Mouse (Mus musculus): Measurements from ENCODE around the gene Krt34. TPM values are rescaled to one million over a fixed set of nuclear protein-coding genes. Genes with fewer than 3 reads are reported as not detected.

Krt34 gene
- polyA plus RNA-seq, 1 experiment, result not detected

DNA sequence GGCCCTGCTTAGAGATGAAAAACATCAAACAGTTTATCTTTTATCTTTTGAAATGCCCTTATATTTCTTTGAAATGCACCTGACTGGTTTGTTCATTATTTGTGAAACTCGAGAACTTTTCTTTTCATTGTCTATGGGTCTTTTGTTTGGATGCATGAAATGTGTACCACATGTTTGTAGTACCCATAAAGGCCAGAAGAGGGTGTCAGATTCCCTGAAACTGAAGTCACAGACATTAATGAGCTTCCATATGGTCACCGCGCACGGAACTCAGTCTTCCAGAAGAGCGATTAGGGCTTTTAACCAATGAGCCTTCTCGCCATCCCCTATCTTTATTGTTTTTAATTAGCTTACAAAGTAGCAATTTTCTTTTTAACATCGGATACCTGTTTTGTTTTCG, 17.5 kb upstream of the Krt34 start:
- Histone ChIP-seq H3K27ac (ENCODE audit: insufficient read depth, low read depth, low read length) (no peak overlapping the region), H3K36me3 (ENCODE audit: control insufficient read depth, insufficient read depth, low read length) (no peaks in the 10 kb centered on the region), H3K4me3 (ENCODE audit: low read depth, low read length) (no peak overlapping the region), H3K4me1 (ENCODE audit: control insufficient read depth, insufficient read depth, insufficient read length, low read length) (no peaks in the 10 kb centered on the region), H3K27me3 (ENCODE audit: control insufficient read depth, insufficient read depth, low read length) (no peaks in the 10 kb centered on the region)
- WGBS, result 87% methylated on average over 8 of the region's 8 CpGs
- no peak for TF ChIP-seq CTCF (IDR thresholded peaks at IDR 0.05; ENCODE audit: extremely low read depth, insufficient read length, insufficient replicate concordance, low read depth, low read length)
- no peak for TF ChIP-seq POLR2A (IDR thresholded peaks at IDR 0.05; ENCODE audit: low read depth, low read length)

DNA sequence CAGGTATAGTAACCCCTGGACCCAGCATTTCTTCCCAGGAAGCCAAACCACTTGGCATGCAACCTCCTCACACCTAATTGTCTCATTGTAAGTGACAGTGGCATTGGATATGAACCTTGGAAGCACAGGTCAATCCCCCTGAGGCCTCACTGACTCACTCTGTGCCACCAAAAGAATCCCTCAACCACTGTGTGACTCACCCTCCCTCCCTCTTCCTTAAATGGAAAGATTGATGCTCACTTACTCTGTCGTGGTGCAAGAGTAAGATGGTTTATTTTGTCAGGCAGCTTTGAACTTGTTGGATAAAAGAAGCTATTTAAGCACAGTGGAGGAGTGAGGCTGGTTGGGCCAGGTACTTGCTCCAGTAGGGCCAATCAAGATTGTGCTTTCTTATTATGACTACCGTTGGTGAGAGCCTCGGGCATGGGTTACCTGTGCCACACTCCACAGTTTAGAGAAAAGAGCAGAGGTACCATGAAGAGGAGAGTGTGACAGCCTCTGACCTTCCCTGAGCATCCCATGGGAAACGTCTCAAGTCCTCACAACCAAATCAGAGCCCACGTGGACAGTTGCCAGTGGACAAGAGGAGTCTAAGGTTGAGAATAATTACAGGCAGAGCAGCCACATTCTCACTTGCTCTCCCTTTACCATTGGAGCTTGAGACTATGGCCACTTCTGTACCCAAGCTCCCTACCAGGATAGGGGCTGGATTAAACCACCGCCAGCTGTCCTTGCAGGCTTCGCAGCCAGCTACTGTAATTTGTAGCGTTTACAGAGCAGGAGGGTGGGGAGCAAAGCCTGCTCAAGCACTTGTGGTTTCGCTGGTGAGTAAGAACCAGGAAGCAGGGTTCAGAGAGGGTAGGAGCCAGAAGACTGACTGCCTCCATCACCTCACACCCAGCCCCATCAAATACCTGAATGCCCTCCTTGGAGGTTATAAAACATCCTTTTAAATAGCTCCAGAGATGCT, 14.6 kb upstream of the Krt34 start:
- no peak overlapping the region for H3K4me3 ChIP-seq (ENCODE audit: low read depth, low read length)
- WGBS, result 43% methylated on average over 9 of the region's 9 CpGs
- no peaks in the 10 kb centered on the region for H3K36me3 ChIP-seq (ENCODE audit: control insufficient read depth, insufficient read depth, low read length)
- no peaks in the 10 kb centered on the region for H3K27me3 ChIP-seq (ENCODE audit: control insufficient read depth, insufficient read depth, low read length)
- H3K4me1 ChIP-seq (ENCODE audit: control insufficient read depth, insufficient read depth, insufficient read length, low read length), result no peaks in the 10 kb centered on the region
- no peak overlapping the region for H3K27ac ChIP-seq (ENCODE audit: insufficient read depth, low read depth, low read length)
- TF ChIP-seq CTCF (IDR thresholded peaks at IDR 0.05; ENCODE audit: extremely low read depth, insufficient read length, insufficient replicate concordance, low read depth, low read length), result no peak
- no peak for TF ChIP-seq POLR2A (IDR thresholded peaks at IDR 0.05; ENCODE audit: low read depth, low read length)

DNA sequence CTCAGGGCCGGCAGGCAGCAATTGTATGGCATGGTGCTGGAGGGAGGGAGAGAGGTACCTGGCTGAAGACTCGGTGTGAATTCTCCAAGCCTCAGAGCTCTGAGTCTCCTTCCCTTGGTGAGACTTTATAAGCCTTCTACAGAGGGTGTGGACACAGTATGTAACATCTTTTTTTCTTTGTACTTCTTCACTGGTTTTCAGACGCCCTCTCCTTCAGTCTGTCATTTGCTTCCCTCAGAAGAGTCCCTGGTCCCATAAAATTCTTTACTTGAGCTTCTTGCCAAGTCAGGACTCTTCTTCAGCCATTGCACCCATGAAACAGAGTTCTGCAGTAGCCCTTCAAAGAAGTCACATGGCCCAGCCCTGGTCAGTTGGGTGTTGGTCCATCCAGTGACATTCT, 9.1 kb upstream of the Krt34 start, which contains the start of gene Krt31:
Gene Krt31, minus strand, starts transcription at position 101 of the 400 bp plus-strand sequence.
- WGBS, result 89% methylated on average over 3 of the region's 3 CpGs
- TF ChIP-seq POLR2A (IDR thresholded peaks at IDR 0.05; ENCODE audit: low read depth, low read length), result no peak
- no peak for TF ChIP-seq CTCF (IDR thresholded peaks at IDR 0.05; ENCODE audit: extremely low read depth, insufficient read length, insufficient replicate concordance, low read depth, low read length)
- no peaks in the 10 kb centered on the region for H3K27me3 ChIP-seq (ENCODE audit: control insufficient read depth, insufficient read depth, low read length)
- H3K4me1 ChIP-seq (ENCODE audit: control insufficient read depth, insufficient read depth, insufficient read length, low read length), result peaks cover 13% of the 10 kb centered on the region
- no peak within 1 kb of the TSS for H3K4me3 ChIP-seq (ENCODE audit: low read depth, low read length)
- H3K27ac ChIP-seq (ENCODE audit: insufficient read depth, low read depth, low read length), result no peak within 1 kb of the TSS
- no peaks in the 10 kb centered on the region for H3K36me3 ChIP-seq (ENCODE audit: control insufficient read depth, insufficient read depth, low read length)

DNA sequence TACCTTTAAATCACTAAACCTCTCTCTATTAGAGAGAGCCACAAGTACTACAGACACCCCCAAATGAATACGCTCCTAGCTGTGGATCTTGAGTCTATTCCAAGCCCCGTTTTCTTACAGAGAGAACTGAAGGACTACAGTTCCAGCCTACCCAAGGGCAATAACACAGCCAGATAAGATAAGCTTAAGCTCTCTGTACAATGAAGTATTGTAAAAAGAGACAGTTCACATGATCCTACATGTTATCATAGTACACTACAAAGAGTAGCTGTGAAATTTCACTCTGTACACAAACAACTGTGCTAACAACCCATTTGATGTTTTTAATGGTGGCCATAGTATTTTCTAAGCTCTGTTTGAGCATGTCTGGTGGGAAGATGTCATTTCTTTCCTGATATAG, 5.8 kb upstream of the Krt34 start:
- Histone ChIP-seq H3K27ac (ENCODE audit: insufficient read depth, low read depth, low read length) (no peak overlapping the region), H3K27me3 (ENCODE audit: control insufficient read depth, insufficient read depth, low read length) (no peaks in the 10 kb centered on the region), H3K36me3 (ENCODE audit: control insufficient read depth, insufficient read depth, low read length) (no peaks in the 10 kb centered on the region), H3K4me1 (ENCODE audit: control insufficient read depth, insufficient read depth, insufficient read length, low read length) (peaks cover 13% of the 10 kb centered on the region), H3K4me3 (ENCODE audit: low read depth, low read length) (no peak overlapping the region)
- WGBS, result 24% methylated on average over 2 of the region's 2 CpGs
- no peak for TF ChIP-seq CTCF (IDR thresholded peaks at IDR 0.05; ENCODE audit: extremely low read depth, insufficient read length, insufficient replicate concordance, low read depth, low read length)

DNA sequence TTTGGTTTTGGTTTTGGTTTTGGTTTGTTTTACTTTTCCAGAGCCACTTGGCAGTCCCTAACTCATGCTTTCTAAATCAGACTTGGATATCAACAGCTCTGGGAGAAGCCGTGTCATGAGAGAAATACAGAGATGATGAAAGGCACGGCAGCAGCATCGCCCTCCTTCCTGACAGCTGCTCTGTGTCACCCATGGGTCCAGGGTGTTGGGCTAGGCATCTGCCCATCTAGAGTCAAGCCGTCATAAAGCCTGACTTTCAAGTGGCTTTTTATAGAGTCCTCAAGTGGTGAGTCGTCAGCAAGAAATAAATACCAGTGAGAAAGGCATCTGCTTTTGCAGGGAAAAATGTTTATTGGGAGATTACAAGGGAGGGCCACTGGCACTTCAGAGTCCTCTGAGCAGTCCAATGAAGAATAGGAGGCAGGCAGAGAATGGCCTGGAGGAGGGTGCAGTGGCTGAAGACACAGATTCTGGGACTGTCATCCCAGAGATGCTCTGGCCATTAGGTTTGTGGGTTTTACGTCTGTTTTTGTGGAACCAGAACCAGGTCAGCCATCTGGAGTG, 5.0 kb upstream of the Krt34 start:
- Histone ChIP-seq H3K27ac (ENCODE audit: insufficient read depth, low read depth, low read length) (0 out of 2 replicates have a peak overlapping the region, but pooled peaks have one; percentile 41), H3K4me3 (ENCODE audit: low read depth, low read length) (peak overlapping the region; percentile 40), H3K27me3 (ENCODE audit: control insufficient read depth, insufficient read depth, low read length) (no peaks in the 10 kb centered on the region), H3K36me3 (ENCODE audit: control insufficient read depth, insufficient read depth, low read length) (no peaks in the 10 kb centered on the region), H3K4me1 (ENCODE audit: control insufficient read depth, insufficient read depth, insufficient read length, low read length) (peaks cover 13% of the 10 kb centered on the region)
- WGBS, result 17% methylated on average over 6 of the region's 6 CpGs
- no peak for TF ChIP-seq CTCF (IDR thresholded peaks at IDR 0.05; ENCODE audit: extremely low read depth, insufficient read length, insufficient replicate concordance, low read depth, low read length)
- no peak for TF ChIP-seq POLR2A (IDR thresholded peaks at IDR 0.05; ENCODE audit: low read depth, low read length)

DNA sequence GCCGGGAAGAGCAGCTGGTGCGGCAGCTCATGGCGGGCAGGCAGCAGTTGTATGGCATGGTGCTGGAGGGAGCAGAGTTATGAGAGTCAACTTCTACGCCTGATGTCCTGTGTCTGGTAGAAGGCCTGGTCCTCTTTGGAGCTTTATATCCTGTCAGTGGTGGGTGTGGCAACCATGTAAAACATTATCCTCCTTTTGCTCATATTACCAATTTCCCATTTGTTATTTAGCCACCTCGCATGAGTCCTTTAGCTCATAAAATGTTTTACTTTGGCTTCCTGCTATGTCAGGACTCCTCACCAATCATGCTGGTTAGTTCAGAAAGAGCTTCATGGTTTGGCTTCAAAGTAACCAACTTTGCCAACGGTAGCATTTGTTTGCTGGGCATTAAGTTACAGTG, 11.6 kb downstream of the Krt34 start, which contains the start of gene Krt33b:
Gene Krt33b, minus strand, starts transcription at position 101 of the 400 bp plus-strand sequence.
- WGBS, result 83% methylated on average over 6 of the region's 6 CpGs
- no peaks in the 10 kb centered on the region for H3K27me3 ChIP-seq (ENCODE audit: control insufficient read depth, insufficient read depth, low read length)
- no peaks in the 10 kb centered on the region for H3K36me3 ChIP-seq (ENCODE audit: control insufficient read depth, insufficient read depth, low read length)
- no peak for TF ChIP-seq CTCF (IDR thresholded peaks at IDR 0.05; ENCODE audit: extremely low read depth, insufficient read length, insufficient replicate concordance, low read depth, low read length)
- H3K27ac ChIP-seq (ENCODE audit: insufficient read depth, low read depth, low read length), result no peak within 1 kb of the TSS
- H3K4me1 ChIP-seq (ENCODE audit: control insufficient read depth, insufficient read depth, insufficient read length, low read length), result 0 out of 2 replicates have a peak, but pooled peaks cover 2% of the 10 kb centered on the region
- no peak within 1 kb of the TSS for H3K4me3 ChIP-seq (ENCODE audit: low read depth, low read length)

GRCm38 (mm10) chr11:100021438-100021837, 19.9 kb downstream of the Krt34 start:
- 78% methylated on average over 5 of the region's 5 CpGs for WGBS

More at GRCm38 (mm10) chr11:100021438-100021837, 19.9 kb downstream of the Krt34 start:
- Histone ChIP-seq H3K27ac (ENCODE audit: insufficient read depth, low read depth, low read length) (no peak overlapping the region), H3K4me3 (ENCODE audit: low read depth, low read length) (no peak overlapping the region), H3K4me1 (ENCODE audit: control insufficient read depth, insufficient read depth, insufficient read length, low read length) (no peaks in the 10 kb centered on the region), H3K27me3 (ENCODE audit: control insufficient read depth, insufficient read depth, low read length) (no peaks in the 10 kb centered on the region), H3K36me3 (ENCODE audit: control insufficient read depth, insufficient read depth, low read length) (no peaks in the 10 kb centered on the region)
- TF ChIP-seq CTCF (IDR thresholded peaks at IDR 0.05; ENCODE audit: extremely low read depth, insufficient read length, insufficient replicate concordance, low read depth, low read length) (no peak), POLR2A (IDR thresholded peaks at IDR 0.05; ENCODE audit: low read depth, low read length) (no peak)
